Mouse (Mus musculus): ENCODE measurements around the gene Sacm1l. TPM values are rescaled to one million over a fixed set of nuclear protein-coding genes. Genes with fewer than 3 reads are reported as not detected.
A peak's percentile ranks its signal among the peaks of the same experiment; 100 is the strongest.

Sacm1l gene
- polyA plus RNA-seq, 1 experiment: 80.7 TPM

- Histone ChIP-seq H3K27ac (replicated peaks; ENCODE audit: low read depth, low read length) (no peak overlapping the region), H3K4me1 (ENCODE audit: control insufficient read depth, insufficient read depth, insufficient read length, low read length) (no peaks in the 10 kb centered on the region; the same call in 1 of the 2 replicates), H3K4me3 (ENCODE audit: insufficient read depth, low read depth, low read length) (no peak overlapping the region)
Observed at GRCm38 (mm10) chr9:123523676-123524075, 5.9 kb upstream of the Sacm1l start.

- H3K4me3 ChIP-seq (ENCODE audit: insufficient read depth, low read depth, low read length): no peak overlapping the region
- no peaks in the 10 kb centered on the region; the same call in 1 of the 2 replicates for H3K4me1 ChIP-seq (ENCODE audit: control insufficient read depth, insufficient read depth, insufficient read length, low read length)
- H3K27ac ChIP-seq (replicated peaks; ENCODE audit: low read depth, low read length): no peak overlapping the region
Observed at GRCm38 (mm10) chr9:123525095-123525494, 4.5 kb upstream of the Sacm1l start.

- Histone ChIP-seq H3K27ac (replicated peaks; ENCODE audit: low read depth, low read length) (no peak overlapping the region), H3K4me3 (ENCODE audit: insufficient read depth, low read depth, low read length) (no peak overlapping the region), H3K4me1 (ENCODE audit: control insufficient read depth, insufficient read depth, insufficient read length, low read length) (peaks cover under 1% of the 10 kb centered on the region; the same call in 1 of the 2 replicates)
Observed at GRCm38 (mm10) chr9:123526502-123526901, 3.1 kb upstream of the Sacm1l start.

- Histone ChIP-seq H3K4me3 (ENCODE audit: insufficient read depth, low read depth, low read length) (peak overlapping the region; percentile 66), H3K4me1 (ENCODE audit: control insufficient read depth, insufficient read depth, insufficient read length, low read length) (peaks cover 5% of the 10 kb centered on the region), H3K27ac (replicated peaks; ENCODE audit: low read depth, low read length) (peak overlapping the region; percentile 78)
Observed at GRCm38 (mm10) chr9:123528087-123528925, 1.3 kb upstream of the Sacm1l start.

GRCm38 (mm10) chr9:123528926-123529295 is 648 bp upstream of the Sacm1l start:
- H3K4me1 ChIP-seq (ENCODE audit: control insufficient read depth, insufficient read depth, insufficient read length, low read length): peaks cover 5% of the 10 kb centered on the region
- H3K4me3 ChIP-seq (ENCODE audit: insufficient read depth, low read depth, low read length): peak overlapping the region; percentile 66
- peak overlapping the region; percentile 78 for H3K27ac ChIP-seq (replicated peaks; ENCODE audit: low read depth, low read length)

- peaks cover 5% of the 10 kb centered on the region for H3K4me1 ChIP-seq (ENCODE audit: control insufficient read depth, insufficient read depth, insufficient read length, low read length)
- H3K4me3 ChIP-seq (ENCODE audit: insufficient read depth, low read depth, low read length): peak overlapping the region; percentile 78
- H3K27ac ChIP-seq (replicated peaks; ENCODE audit: low read depth, low read length): peak overlapping the region; percentile 29
Observed at GRCm38 (mm10) chr9:123530158-123530475, 558 bp downstream of the Sacm1l start.

- peaks cover 5% of the 10 kb centered on the region for H3K4me1 ChIP-seq (ENCODE audit: control insufficient read depth, insufficient read depth, insufficient read length, low read length)
- H3K4me3 ChIP-seq (ENCODE audit: insufficient read depth, low read depth, low read length): peak overlapping the region; percentile 78
- H3K27ac ChIP-seq (replicated peaks; ENCODE audit: low read depth, low read length): peak overlapping the region; percentile 29; the same call in 1 of the 2 replicates
Observed at GRCm38 (mm10) chr9:123530566-123531130, 1.1 kb downstream of the Sacm1l start.

GRCm38 (mm10) chr9:123531234-123531633 is 1.7 kb downstream of the Sacm1l start:
- Histone ChIP-seq H3K27ac (replicated peaks; ENCODE audit: low read depth, low read length) (no peak overlapping the region), H3K4me1 (ENCODE audit: control insufficient read depth, insufficient read depth, insufficient read length, low read length) (peaks cover 5% of the 10 kb centered on the region), H3K4me3 (ENCODE audit: insufficient read depth, low read depth, low read length) (no peak overlapping the region)

GRCm38 (mm10) chr9:123536613-123537012 is 7.1 kb downstream of the Sacm1l start:
- Histone ChIP-seq H3K4me1 (ENCODE audit: control insufficient read depth, insufficient read depth, insufficient read length, low read length) (peaks cover 17% of the 10 kb centered on the region), H3K4me3 (ENCODE audit: insufficient read depth, low read depth, low read length) (no peak overlapping the region), H3K27ac (replicated peaks; ENCODE audit: low read depth, low read length) (no peak overlapping the region)

- H3K27ac ChIP-seq (replicated peaks; ENCODE audit: low read depth, low read length): no peak overlapping the region
Observed at GRCm38 (mm10) chr9:123538189-123538588, 8.6 kb downstream of the Sacm1l start.

GRCm38 (mm10) chr9:123539093-123539492 is 9.5 kb downstream of the Sacm1l start:
- Histone ChIP-seq H3K27ac (replicated peaks; ENCODE audit: low read depth, low read length) (peak overlapping the region; percentile 16; the same call in 1 of the 2 replicates), H3K4me3 (ENCODE audit: insufficient read depth, low read depth, low read length) (no peak overlapping the region), H3K4me1 (ENCODE audit: control insufficient read depth, insufficient read depth, insufficient read length, low read length) (peaks cover 14% of the 10 kb centered on the region)

More at GRCm38 (mm10) chr9:123538189-123538588, 8.6 kb downstream of the Sacm1l start:
- peaks cover 14% of the 10 kb centered on the region for H3K4me1 ChIP-seq (ENCODE audit: control insufficient read depth, insufficient read depth, insufficient read length, low read length)
- no peak overlapping the region for H3K4me3 ChIP-seq (ENCODE audit: insufficient read depth, low read depth, low read length)

- Histone ChIP-seq H3K4me3 (ENCODE audit: insufficient read depth, low read depth, low read length) (no peak overlapping the region), H3K27ac (replicated peaks; ENCODE audit: low read depth, low read length) (no peak overlapping the region), H3K4me1 (ENCODE audit: control insufficient read depth, insufficient read depth, insufficient read length, low read length) (peaks cover 14% of the 10 kb centered on the region)
Observed at GRCm38 (mm10) chr9:123539823-123540222, 10.3 kb downstream of the Sacm1l start.

- Histone ChIP-seq H3K4me1 (ENCODE audit: control insufficient read depth, insufficient read depth, insufficient read length, low read length) (no peaks in the 10 kb centered on the region), H3K4me3 (ENCODE audit: insufficient read depth, low read depth, low read length) (no peak overlapping the region), H3K27ac (replicated peaks; ENCODE audit: low read depth, low read length) (no peak overlapping the region)
Observed at GRCm38 (mm10) chr9:123554599-123554998, 25.0 kb downstream of the Sacm1l start.

- Histone ChIP-seq H3K4me1 (ENCODE audit: control insufficient read depth, insufficient read depth, insufficient read length, low read length) (no peaks in the 10 kb centered on the region), H3K4me3 (ENCODE audit: insufficient read depth, low read depth, low read length) (no peak overlapping the region), H3K27ac (replicated peaks; ENCODE audit: low read depth, low read length) (no peak overlapping the region)
Observed at GRCm38 (mm10) chr9:123577360-123578192, 48.0 kb downstream of the Sacm1l start.

GRCm38 (mm10) chr9:123589240-123589910 is 59.8 kb downstream of the Sacm1l start:
- no peak overlapping the region for H3K27ac ChIP-seq (replicated peaks; ENCODE audit: low read depth, low read length)
- H3K4me3 ChIP-seq (ENCODE audit: insufficient read depth, low read depth, low read length): no peak overlapping the region
- no peaks in the 10 kb centered on the region for H3K4me1 ChIP-seq (ENCODE audit: control insufficient read depth, insufficient read depth, insufficient read length, low read length)

Data from brown adipose tissue, adult 24 weeks (tissue).